Mouse (Mus musculus) lung, adult 18-20 months (tissue): ENCODE data around the gene Pip4k2c.

Experiments used
- DNase-seq, 2 experiments: peaks; one replicate each; pipeline ENCODE4 v3.0.0; 2022; ENCODE audit warnings: mixed read lengths in 2 of 2

The Pip4k2c gene

GRCm38 (mm10) chr10:127188079-127188453 is 23.3 kb downstream of the Pip4k2c start:
- no peak for DNase-seq

GRCm38 (mm10) chr10:127187371-127188078 is 23.9 kb downstream of the Pip4k2c start:
- DNase-seq, result no peak

DNA sequence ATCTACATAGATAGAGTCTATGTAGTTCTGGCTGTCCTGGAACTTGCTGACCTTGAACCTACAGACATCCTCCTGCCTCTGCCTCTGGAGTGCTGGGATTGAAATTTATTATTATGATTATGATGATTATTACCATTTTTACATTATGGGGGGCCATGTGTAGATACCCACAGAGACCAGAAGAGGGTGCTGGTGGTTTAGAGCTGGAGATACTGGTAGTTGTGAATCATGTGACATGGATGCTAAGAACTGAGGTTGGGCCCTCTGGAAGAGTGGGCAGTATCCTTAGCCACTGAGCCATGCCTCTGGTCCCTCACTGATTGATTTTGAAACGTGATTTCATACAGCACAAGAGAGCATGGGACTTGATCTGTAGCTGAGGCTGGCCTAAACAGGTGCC is 24.9 kb downstream of the Pip4k2c start:
- DNase-seq, result no peak

- DNase-seq, result no peak
Measured at GRCm38 (mm10) chr10:127185506-127185905, 25.9 kb downstream of the Pip4k2c start.

DNA sequence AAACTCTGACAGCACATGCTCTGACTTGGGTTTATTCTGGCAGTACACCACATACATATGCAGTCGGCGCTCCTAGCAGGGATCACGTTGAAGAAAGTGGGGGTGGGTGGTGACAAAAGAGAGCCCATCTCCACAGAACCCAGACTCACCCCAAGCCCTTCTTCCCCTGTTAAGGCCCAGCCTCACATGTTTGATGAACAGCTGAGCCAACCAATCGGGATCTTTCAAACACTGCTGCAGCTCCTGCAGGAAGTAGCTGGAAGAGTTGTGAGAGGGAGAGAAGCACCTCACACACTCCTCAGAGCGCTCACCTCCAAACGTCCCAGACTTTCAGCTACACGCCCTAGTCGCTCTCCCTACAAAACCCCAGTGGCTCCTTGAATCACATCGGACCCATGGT is 26.3 kb downstream of the Pip4k2c start:
- no peak for DNase-seq

DNA sequence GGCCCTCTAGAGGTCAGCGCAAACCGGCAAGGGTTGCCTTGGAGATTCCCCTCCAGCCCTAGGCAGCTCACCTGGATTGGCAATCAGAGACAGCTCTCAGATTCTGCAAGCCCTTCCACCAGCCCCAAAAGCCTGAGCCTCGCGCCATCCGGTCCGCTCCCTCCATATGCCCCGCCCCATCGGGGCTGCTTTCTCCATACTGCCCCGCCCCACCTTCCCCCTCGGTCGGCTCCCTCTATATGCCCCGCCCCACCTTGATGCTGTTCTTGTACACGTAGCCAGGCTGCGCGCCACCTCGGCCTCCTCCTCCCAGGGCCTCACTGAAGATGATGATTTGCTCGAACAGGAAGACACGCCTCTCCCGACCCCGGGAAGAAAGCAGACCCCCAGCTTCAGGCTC is 27.6 kb downstream of the Pip4k2c start:
- no peak for DNase-seq

DNA sequence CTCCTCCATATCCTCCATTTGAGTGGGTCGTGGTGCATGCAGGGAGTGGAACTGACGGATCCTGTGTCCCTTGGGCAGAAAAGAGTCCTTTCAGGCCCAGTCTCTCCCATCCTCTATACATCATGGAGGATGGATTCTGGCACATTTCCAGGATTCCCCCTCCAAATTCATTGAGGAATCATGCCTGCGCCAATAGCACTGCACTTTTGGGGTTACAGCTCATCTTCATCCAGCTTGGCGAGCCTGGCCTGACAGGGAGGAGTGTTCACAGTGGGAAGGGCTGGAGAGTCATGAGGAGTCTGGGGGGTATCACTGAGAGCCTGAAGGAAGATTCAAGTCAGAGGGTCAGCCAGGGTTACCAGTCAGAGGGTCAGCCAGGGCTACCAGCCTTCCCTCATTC is 28.8 kb downstream of the Pip4k2c start:
- DNase-seq, result no peak

GRCm38 (mm10) chr10:127181566-127181965 is 29.8 kb downstream of the Pip4k2c start:
- DNase-seq, result no peak

GRCm38 (mm10) chr10:127180695-127181047 is 30.7 kb downstream of the Pip4k2c start:
- no peak for DNase-seq

DNA sequence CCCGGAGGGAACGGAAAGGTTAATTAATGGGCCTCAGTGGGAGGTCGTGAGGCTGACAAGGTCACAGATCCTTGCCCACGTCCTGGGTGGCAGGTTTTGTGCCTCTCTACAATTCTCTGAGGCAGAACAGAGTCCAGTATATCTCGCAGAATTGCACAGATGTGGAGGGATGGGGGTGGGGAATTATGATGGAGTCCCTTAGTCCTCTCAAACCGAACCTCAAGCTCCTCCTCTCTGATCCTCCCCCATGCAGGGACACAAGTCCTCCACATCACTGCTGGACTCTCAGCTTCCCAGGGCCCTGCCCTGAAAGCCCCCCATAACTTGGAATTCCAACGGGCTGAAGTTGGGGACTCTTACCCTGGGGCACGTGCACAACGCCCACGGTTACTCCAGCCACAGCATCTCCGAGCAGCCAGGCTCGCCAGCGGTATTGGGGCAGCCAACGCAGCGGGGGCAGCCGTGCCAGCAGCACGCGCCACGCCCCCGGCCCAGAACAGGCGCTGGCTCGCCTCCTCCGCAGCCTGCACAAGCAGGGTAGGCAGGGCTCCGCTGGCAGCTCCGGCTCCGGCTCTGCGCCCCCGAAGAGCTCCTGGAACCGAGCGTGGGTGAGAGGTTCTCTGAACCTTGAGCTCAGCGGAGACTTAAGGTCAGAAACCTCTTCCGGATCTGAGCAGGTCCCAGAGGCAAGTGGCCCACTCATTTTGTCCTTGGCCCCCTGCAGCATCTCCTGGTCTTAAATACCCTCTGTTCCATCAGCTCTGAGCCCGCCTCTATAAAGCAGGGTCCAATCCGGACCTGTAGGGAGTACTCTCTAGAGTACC is 31.3 kb downstream of the Pip4k2c start, which contains the start of gene Slc26a10:
Gene Slc26a10, minus strand, starts transcription at position 775 of the 824 bp plus-strand sequence.
- no peak for DNase-seq

- DNase-seq, result no peak
Measured at GRCm38 (mm10) chr10:127178286-127179027, 32.9 kb downstream of the Pip4k2c start.

DNA sequence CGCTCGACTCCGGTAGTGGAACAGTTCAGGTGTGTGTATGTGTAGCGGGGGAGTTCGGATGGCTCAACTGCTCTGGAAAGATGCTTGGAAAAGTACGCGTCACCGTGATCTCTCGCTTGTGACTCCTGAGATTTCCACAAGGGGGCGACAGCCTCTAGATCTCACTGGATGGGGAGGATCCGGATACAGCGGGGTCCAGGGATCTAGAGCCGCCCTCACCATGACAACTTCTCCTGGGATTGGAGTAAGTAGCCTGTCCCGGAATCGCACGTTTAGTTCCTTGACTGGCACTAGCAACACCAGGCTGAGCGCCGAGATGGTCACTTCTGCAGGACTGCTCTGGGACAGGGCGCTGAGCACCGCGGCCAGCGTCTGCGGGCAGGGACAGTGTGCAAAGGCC is 33.7 kb downstream of the Pip4k2c start:
- DNase-seq, result peak; percentile 61 to 76

GRCm38 (mm10) chr10:127177235-127177634 is 34.1 kb downstream of the Pip4k2c start:
- DNase-seq, result no peak

DNA sequence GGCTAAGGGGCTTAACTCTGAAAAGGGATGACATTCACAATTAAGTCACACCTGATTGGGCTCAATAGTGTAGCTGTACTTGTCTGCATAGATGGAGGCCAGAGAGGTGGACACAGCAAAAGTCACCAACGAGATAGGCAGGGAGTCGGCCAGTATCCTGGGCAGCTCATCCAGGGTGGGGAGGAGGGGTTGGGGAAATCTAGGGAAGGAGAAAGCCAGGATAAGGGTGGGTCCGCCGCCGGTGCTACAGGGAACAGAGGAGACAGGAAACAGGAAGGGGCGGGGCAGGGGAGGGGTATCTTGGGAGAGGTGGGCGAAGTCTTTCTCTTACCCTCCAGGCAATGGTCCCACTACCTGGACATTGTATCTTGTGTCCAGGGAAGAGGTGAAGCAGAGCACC is 34.6 kb downstream of the Pip4k2c start:
- no peak for DNase-seq

- no peak for DNase-seq
Measured at GRCm38 (mm10) chr10:127176228-127176627, 35.2 kb downstream of the Pip4k2c start.

DNA sequence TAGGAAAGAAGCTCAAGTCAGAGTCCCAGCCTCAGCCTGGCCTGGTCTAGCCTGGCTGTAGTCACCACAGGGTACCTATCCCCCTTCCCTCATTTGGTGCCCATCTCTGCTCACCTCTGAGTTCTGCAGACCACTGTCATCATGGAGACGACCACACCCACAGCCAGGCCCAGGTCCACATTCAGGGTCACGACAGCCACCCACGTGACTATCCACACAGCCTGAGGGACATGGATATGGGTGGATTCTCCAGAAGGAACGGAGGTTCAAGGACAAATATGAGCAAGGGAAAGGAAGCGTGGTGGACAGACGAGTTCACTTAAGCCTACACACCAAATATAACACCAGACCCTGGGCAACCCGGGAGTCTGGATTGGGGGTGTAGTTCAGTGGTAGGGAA is 37.2 kb downstream of the Pip4k2c start:
- no peak for DNase-seq

DNA sequence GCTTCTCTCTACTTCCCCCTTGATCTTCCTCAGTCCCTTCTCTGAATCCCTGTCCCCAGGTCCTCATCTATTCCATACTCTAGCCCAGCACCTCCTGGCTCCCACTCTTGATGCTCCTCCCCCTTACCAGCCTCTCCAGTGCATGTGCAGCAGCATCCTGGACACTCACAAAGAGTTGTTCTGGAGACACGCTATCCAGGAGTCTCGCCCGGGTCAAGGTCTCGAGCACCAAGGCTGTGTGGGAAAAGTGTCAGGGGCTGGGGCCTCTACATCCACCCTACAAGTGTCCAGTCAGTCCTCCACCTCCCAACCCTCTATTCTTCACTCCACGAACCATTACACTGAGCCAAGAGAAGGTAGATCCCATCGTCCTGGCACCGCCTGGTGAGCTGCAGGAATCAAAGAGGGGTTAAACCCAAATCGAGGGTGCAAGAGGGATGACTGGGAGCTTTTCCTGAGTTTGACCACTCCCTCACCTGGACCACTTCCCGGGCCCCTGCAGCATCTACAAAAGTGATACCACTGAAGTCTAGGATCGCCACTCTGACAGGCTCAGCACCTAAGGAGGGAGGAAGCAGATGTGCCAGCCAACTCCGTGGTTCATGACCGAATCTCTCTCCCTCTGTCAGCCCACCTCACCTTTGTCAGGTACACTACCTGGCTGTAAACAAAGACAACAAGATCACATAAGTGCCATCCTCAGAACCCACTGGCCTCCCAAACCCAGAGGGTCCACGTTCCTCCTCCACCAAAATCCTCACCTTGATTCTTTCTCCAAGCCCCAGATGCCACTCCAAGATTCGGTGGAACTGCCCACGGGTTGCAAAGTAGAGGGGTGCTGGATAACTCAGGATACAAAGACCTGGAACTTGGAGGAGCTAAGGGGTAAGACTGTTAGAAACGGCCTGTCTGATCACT is 38.0 kb downstream of the Pip4k2c start:
- no peak for DNase-seq

- no peak for DNase-seq
Measured at GRCm38 (mm10) chr10:127171631-127172200, 39.7 kb downstream of the Pip4k2c start.

DNA sequence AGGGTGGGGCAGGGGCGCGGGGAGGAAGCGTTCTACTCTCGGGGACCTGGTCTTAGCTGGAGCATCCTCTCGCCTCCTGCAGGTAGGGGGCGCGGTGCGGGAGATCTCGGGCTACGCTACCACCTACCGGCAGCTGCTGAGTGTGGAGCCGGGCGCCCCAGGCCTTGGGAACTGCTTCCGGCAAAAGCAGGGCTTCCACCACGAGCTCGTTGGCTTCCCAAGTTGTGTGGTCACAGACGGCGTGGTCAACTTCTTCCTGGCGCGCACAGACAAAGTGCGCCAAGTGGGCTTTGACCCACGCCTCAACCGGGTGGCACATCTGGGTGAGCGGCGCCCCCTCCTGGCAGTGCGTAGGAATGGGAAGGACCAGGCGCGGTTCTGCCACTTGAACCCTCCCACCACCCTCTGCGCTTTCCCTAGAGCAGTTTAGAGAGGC is 40.5 kb downstream of the Pip4k2c start:
- DNase-seq, result peak; percentile 73 to 78

GRCm38 (mm10) chr10:127170002-127170401 is 41.4 kb downstream of the Pip4k2c start:
- DNase-seq, result peak in 1 of 2 experiments; percentile 62

- peak; percentile 74 to 81 for DNase-seq
Measured at GRCm38 (mm10) chr10:127167614-127168192, 43.7 kb downstream of the Pip4k2c start.
